Mouse (Mus musculus) embryonic facial prominence, embryonic 14.5 days (tissue): Measurements from ENCODE around the gene Sphk1. TPM values are rescaled to one million over a fixed set of nuclear protein-coding genes. Genes with fewer than 3 reads are reported as not detected.

Source experiments
- ATAC-seq: fragments of 200-750 bp; cut with Nextera tagmentation; 2 replicates; pipeline ENCODE4 v1.8.0; 2017; ENCODE audit warnings: low read depth, moderate number of reproducible peaks, moderate TSS enrichment
- DNase-seq: peaks from one replicate; pipeline ENCODE4 v3.0.0-alpha.2; 2015; ENCODE audit warnings: low spot score
- H3K27ac ChIP-seq: fragments of 300-500 bp; sonication (generic); replicated peaks from 2 replicates; pipeline ENCODE4 v1.5.1; 2014; ENCODE audit warnings: low read depth, mild to moderate bottlenecking, low read length, moderate library complexity
- H3K27me3 ChIP-seq: fragments of 300-500 bp; sonication (generic); replicated peaks from 2 replicates; pipeline ENCODE4 v1.6.1; 2014; ENCODE audit warnings: low read length; ENCODE audit not compliant: control insufficient read depth, insufficient read depth
- H3K36me3 ChIP-seq: fragments of 300-500 bp; sonication (generic); 2 replicates; pipeline ENCODE4 v1.6.1; 2014; ENCODE audit warnings: low read length, mixed read lengths; ENCODE audit not compliant: control insufficient read depth, insufficient read depth
- H3K4me1 ChIP-seq: fragments of 300-500 bp; sonication (generic); 2 replicates; pipeline ENCODE4 v1.6.1; 2014; ENCODE audit warnings: antibody characterized with exemption, low read length; ENCODE audit not compliant: control insufficient read depth, insufficient read depth
- H3K4me2 ChIP-seq: fragments of 300-500 bp; sonication (generic); 2 replicates; pipeline ENCODE4 v1.6.1; 2014; ENCODE audit warnings: low read depth, mild to moderate bottlenecking, low read length, moderate library complexity, mixed read lengths
- H3K4me3 ChIP-seq: fragments of 300-500 bp; sonication (generic); 2 replicates; pipeline ENCODE4 v1.5.1; 2014; ENCODE audit warnings: low read depth, mild to moderate bottlenecking, low read length
- H3K9ac ChIP-seq: fragments of 300-500 bp; sonication (generic); 2 replicates; pipeline ENCODE4 v1.6.1; 2014; ENCODE audit warnings: low read depth, mild to moderate bottlenecking, low read length, moderate library complexity, mixed read lengths
- H3K9me3 ChIP-seq: fragments of 300-500 bp; sonication (generic); 2 replicates; pipeline ENCODE4 v1.6.1; 2016; ENCODE audit warnings: low read length; ENCODE audit not compliant: control insufficient read depth
- WGBS: fragments of 180-500 bp; shearing (Covaris S2); extraction: QIAGEN DNeasy Blood & Tissue Kit; methylation state at CpG from one replicate; pipeline ENCODE4 v1.1.7; 2014; 5-methylcytosine and 5-hydroxymethylcytosine counted together
- polyA plus RNA-seq: library from polyadenylated mRNA; unstranded; fragments of >200 nt; fragmentation: Nextera tagmentation; extraction: Ambion mirVana; gene quantifications from 2 replicates; pipeline ENCODE4 v1.2.1, GENCODE M21; 2014

The Sphk1 gene
- 7.8 and 8.4 TPM in 2 replicates for polyA plus RNA-seq

GRCm38 (mm10) chr11:116530187-116531147 is at the start of gene Sphk1:
Sphk1 (plus strand) TSS chr11:116530925.
- no peak; the same call in 1 of the 2 replicates for ATAC-seq
- peak within 1 kb of the TSS; percentile 65; the same call in 1 of the 2 replicates for H3K9ac ChIP-seq
- H3K4me1 ChIP-seq: peaks cover 24% of the 10 kb centered on the region
- H3K4me3 ChIP-seq: peak within 1 kb of the TSS; percentile 60
- H3K36me3 ChIP-seq: no peaks in the 10 kb centered on the region
- H3K27me3 ChIP-seq: peaks cover 43% of the 10 kb centered on the region
- H3K4me2 ChIP-seq: peak within 1 kb of the TSS; percentile 99
- DNase-seq: peak; percentile 62
- no peaks in the 10 kb centered on the region for H3K9me3 ChIP-seq
- 26% methylated on average over 10 of the region's 11 CpGs for WGBS
- no peak within 1 kb of the TSS for H3K27ac ChIP-seq

GRCm38 (mm10) chr11:116480975-116481374 is 49.8 kb upstream of the Sphk1 start:
- DNase-seq: no peak
- WGBS: over 99% methylated on average over 8 of the region's 8 CpGs

GRCm38 (mm10) chr11:116481776-116482175 is 48.9 kb upstream of the Sphk1 start:
- ATAC-seq: no peak
- 81% methylated on average over 7 of the region's 7 CpGs for WGBS
- H3K36me3 ChIP-seq: peaks cover 96% of the 10 kb centered on the region

More at GRCm38 (mm10) chr11:116480975-116481374, 49.8 kb upstream of the Sphk1 start:
- Histone ChIP-seq H3K9ac (no peak overlapping the region), H3K27me3 (no peaks in the 10 kb centered on the region), H3K4me1 (no peaks in the 10 kb centered on the region), H3K27ac (no peak overlapping the region), H3K4me3 (no peak overlapping the region), H3K4me2 (no peak overlapping the region), H3K9me3 (no peaks in the 10 kb centered on the region), H3K36me3 (peaks cover 96% of the 10 kb centered on the region)
- ATAC-seq: no peak

GRCm38 (mm10) chr11:116484261-116484660 is 46.5 kb upstream of the Sphk1 start:
- Histone ChIP-seq H3K36me3 (peaks cover 86% of the 10 kb centered on the region), H3K27ac (no peak overlapping the region), H3K27me3 (no peaks in the 10 kb centered on the region), H3K9ac (no peak overlapping the region), H3K9me3 (no peaks in the 10 kb centered on the region), H3K4me3 (no peak overlapping the region), H3K4me2 (no peak overlapping the region), H3K4me1 (peaks cover 5% of the 10 kb centered on the region)
- 92% methylated on average over 8 of the region's 8 CpGs for WGBS
- ATAC-seq: no peak
- DNase-seq: no peak

More at GRCm38 (mm10) chr11:116481776-116482175, 48.9 kb upstream of the Sphk1 start:
- Histone ChIP-seq H3K4me3 (no peak overlapping the region), H3K9me3 (no peaks in the 10 kb centered on the region), H3K27me3 (no peaks in the 10 kb centered on the region), H3K4me2 (no peak overlapping the region), H3K4me1 (no peaks in the 10 kb centered on the region), H3K27ac (no peak overlapping the region), H3K9ac (no peak overlapping the region)
- no peak for DNase-seq

GRCm38 (mm10) chr11:116488207-116488606 is 42.5 kb upstream of the Sphk1 start:
- no peaks in the 10 kb centered on the region for H3K9me3 ChIP-seq
- no peak overlapping the region for H3K4me3 ChIP-seq
- no peak overlapping the region for H3K9ac ChIP-seq
- H3K36me3 ChIP-seq: peaks cover 50% of the 10 kb centered on the region
- ATAC-seq: no peak
- H3K27me3 ChIP-seq: no peaks in the 10 kb centered on the region
- H3K27ac ChIP-seq: no peak overlapping the region
- peaks cover 8% of the 10 kb centered on the region for H3K4me1 ChIP-seq
- no peak for DNase-seq
- H3K4me2 ChIP-seq: no peak overlapping the region

- H3K27me3 ChIP-seq: no peaks in the 10 kb centered on the region
- H3K36me3 ChIP-seq: peaks cover 44% of the 10 kb centered on the region
- no peaks in the 10 kb centered on the region for H3K9me3 ChIP-seq
- no peak for DNase-seq
- H3K9ac ChIP-seq: peak overlapping the region; percentile 96
- ATAC-seq: no peak
- H3K4me2 ChIP-seq: peak overlapping the region; percentile 74
- H3K27ac ChIP-seq: no peak overlapping the region
- H3K4me1 ChIP-seq: peaks cover 8% of the 10 kb centered on the region
- 73% methylated on average over 14 of the region's 14 CpGs for WGBS
- peak overlapping the region; percentile 100 for H3K4me3 ChIP-seq
Observed at GRCm38 (mm10) chr11:116488693-116489375, 41.9 kb upstream of the Sphk1 start.

- DNase-seq (no peak), ATAC-seq (peak; percentile 28; the same call in 1 of the 2 replicates)
- Histone ChIP-seq H3K4me2 (peak overlapping the region; percentile 74), H3K9me3 (no peaks in the 10 kb centered on the region), H3K4me3 (peak overlapping the region; percentile 100), H3K4me1 (peaks cover 13% of the 10 kb centered on the region), H3K27ac (peak overlapping the region; percentile 88), H3K36me3 (peaks cover 35% of the 10 kb centered on the region), H3K27me3 (no peaks in the 10 kb centered on the region), H3K9ac (peak overlapping the region; percentile 96)
- WGBS: 0% methylated on average over 29 of the region's 39 CpGs
Observed at GRCm38 (mm10) chr11:116489771-116490231, 40.9 kb upstream of the Sphk1 start.

GRCm38 (mm10) chr11:116490232-116491107 is 40.3 kb upstream of the Sphk1 start:
- peaks cover 15% of the 10 kb centered on the region for H3K4me1 ChIP-seq
- no peaks in the 10 kb centered on the region for H3K9me3 ChIP-seq
- peaks cover 28% of the 10 kb centered on the region for H3K36me3 ChIP-seq
- DNase-seq: peak; percentile 94
- peak overlapping the region; percentile 88 for H3K27ac ChIP-seq
- no peaks in the 10 kb centered on the region for H3K27me3 ChIP-seq
- H3K9ac ChIP-seq: peak overlapping the region; percentile 96
- H3K4me2 ChIP-seq: peak overlapping the region; percentile 74
- peak; percentile 94 for ATAC-seq
- H3K4me3 ChIP-seq: peak overlapping the region; percentile 100
- WGBS: under 1% methylated on average over 47 of the region's 62 CpGs
